Mouse (Mus musculus): Measurements from ENCODE around the gene Olfr1331.
"Not testable (repeated sequence)": the region's sequence is repeated elsewhere in the genome, so short reads cannot be mapped to it uniquely, and the experiment has no call there.

Gene Olfr1331

DNA sequence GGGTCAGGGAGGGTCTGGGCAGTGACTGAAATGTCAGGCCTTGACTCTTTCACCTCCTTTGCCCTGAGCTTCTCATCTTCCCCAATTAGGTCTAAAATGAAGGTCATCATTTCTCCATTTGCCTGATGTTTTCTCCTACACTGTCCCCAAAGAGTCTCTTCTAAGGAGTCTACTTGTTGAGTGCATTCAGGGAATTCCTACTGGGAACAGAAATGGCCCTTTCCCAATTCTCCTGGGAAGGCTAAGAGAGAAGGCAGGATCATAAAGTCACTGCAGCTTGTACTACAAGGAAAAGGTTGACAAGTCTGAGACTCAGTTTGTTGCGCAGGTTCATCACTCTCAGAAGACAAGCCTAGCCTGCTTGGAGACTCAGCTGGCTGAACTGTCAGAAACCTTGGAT lies at the start of gene Olfr1331:
TSS of gene Olfr1331 (plus strand) at position 301 of the 400 bp plus-strand sequence.
- no peak for DNase-seq (ENCODE audit: low spot score in 2 of 2)

DNA sequence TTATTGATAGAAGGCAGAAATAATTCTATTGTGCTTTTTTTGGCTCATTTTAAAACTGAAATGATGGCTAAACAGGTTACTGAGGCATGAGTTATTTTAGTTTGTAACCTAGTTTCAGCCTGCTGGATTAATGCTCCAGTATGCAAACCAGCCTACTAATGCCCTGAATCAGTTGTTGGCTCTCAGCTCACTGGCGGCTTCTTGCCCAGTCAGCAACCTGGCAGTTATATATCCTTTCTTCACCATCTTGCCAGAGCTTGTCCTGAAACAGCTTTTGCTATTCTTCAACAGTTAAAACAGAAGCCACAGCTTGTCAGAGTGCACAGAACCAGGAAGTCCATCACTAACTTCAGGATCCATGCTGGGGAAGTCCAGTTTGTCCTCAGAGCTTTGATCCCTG lies 45.5 kb upstream of the Olfr1331 start:
- no peak for DNase-seq (ENCODE audit: low spot score in 2 of 2)

DNA sequence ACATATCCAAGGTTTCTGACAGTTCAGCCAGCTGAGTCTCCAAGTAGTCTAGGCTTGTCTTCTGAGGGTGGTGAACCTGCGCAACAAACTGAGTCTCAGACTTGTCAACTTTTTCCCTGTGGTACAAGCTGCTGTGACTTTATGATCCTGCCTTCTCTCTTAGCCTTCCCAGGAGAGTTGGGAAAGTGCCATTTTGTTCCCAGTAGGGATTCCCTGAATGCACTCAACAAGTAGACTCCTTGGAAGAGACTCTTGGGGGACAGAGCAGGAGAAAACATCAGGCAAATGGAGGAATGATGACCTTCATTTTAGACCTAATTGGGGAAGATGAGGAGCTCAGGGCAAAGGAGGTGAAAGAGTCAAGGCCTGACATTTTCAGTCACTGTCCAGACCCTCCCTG lies 28.3 kb upstream of the Olfr1331 start, which contains the start of gene Olfr1333:
TSS of gene Olfr1333 (minus strand) at position 101 of the 400 bp plus-strand sequence.
- DNase-seq (ENCODE audit: low spot score in 2 of 2): no peak

DNA sequence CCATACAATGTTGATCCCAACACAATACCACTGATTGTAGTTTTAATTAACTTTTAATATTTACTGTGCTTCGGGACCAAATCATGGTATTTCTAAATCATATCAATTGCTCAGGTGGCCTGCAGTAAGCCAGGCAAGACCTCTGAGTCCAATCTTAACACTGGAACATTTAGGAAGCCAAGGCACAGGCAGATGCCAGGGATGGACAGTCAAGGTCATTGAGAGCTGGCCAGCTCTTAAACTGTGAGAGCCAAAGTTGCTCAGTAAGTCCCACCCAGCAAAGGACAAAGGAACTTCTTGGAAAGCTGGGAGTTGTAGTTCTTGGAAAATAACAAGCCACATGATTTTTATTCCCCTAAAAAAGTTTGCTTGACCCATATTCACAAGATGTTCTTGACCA lies 2.7 kb upstream of the Olfr1331 start:
- DNase-seq (ENCODE audit: low spot score in 2 of 2): no peak

DNA sequence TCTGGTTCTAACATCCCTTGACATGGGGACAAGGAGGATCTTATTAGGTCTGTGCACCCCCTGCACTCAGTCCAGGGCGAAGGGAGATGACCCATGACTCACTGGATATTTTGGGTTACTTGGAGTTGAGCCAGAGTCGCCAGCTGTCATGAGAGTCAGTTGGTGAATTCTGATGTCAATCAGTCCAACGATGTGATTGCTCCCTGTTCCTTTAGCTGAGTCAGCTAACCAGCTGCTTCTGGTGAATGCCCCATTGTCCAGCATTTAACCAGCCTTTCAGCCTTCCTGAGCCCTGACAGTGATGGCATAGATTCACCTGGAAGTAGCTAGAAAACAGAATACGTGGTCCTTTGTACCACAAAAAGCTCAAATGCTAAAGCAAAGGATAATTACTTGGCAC lies 1.7 kb upstream of the Olfr1331 start:
- no peak for DNase-seq (ENCODE audit: low spot score in 2 of 2)

DNA sequence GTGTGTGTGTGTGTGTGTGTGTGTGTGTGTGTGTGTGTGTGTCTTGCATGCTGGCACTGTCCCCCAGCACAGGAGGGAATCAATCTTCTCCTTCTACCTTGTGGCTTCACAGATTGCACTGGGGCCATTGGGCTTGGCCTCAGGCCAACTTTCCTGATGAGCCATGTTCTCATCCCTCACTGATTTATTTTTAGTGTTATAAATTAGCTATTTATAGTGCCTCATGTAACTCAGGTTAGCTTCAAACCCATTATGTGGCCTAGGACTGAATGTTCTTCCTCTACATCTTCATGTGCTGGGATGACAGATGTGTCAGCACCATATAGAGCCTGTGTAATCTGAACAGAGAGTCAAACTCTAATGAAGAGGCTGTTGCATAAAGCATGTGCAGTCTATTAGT lies 3.1 kb downstream of the Olfr1331 start:
- no peak for DNase-seq (ENCODE audit: low spot score in 2 of 2)

DNA sequence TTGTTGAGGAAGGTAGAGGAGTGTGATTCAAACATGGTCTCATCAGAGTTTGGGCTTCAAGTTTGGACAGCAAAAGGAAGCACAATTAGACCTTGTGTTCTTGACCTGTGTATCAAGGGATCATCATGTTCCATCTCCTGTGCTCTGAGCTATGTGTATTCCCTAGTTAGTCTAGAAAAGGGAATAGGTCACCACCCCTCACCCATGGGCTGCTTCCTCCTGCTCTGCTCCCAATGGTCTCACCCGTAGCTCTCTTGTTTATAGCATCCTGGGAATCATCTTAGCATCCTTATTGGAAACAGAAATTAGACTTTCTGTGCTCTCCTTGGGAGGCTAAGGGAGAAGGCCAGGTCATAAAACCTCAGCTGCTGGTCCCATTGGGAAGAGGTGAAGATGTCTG lies 23.8 kb downstream of the Olfr1331 start, which contains the start of gene Olfr1330:
TSS of gene Olfr1330 (plus strand) at position 301 of the 400 bp plus-strand sequence.
- no peak for DNase-seq (ENCODE audit: low spot score in 2 of 2)

DNA sequence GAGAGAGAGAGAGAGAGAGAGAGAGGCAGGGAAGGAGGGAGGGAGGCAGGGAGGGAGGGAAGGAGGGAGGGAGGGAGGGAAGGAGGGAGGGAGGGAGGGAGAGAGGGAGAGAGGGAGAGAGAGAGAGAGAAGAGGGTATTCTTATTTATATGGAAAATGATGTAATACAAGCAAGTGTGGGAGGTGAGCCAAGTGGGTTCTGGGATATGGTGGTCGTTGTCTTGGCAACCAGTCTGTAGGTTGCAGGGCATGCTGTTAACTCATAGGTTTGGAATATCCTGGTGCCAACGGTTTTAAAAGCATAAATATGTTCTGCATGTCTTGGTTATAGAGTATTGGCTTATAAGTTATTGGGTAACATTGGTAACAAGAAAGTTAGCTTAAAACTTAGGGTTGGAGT lies 37.5 kb downstream of the Olfr1331 start:
- DNase-seq (ENCODE audit: low spot score in 2 of 2): no peak

DNA sequence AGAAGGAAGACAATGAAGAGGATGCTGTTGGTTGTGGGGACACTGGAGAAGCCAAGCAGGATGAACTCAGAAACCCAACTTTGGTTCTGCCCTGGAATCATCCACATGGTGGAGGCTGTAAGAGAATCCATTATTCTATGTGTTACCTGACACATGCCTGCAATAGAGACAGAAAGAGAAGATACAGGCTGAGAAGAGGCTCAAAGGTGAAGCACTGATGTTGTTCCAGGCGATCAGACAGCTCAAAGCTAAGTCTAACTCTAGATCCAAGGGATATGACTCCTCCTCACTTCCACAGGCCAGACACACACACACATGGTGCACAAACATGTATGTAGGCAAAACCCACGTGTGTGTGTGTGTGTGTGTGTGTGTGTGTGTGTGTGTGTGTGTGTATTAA lies 52.9 kb downstream of the Olfr1331 start, which contains the start of gene Olfr1329:
TSS of gene Olfr1329 (minus strand) at position 101 of the 400 bp plus-strand sequence.
- DNase-seq (ENCODE audit: low spot score in 2 of 2): not testable (repeated sequence)
